Mouse (Mus musculus): Measurements from ENCODE around the gene Pced1a. TPM values are rescaled to one million over a fixed set of nuclear protein-coding genes. Genes with fewer than 3 reads are reported as not detected.

Gene Pced1a
- polyA plus RNA-seq, 1 experiment, result 11.6 TPM

DNA sequence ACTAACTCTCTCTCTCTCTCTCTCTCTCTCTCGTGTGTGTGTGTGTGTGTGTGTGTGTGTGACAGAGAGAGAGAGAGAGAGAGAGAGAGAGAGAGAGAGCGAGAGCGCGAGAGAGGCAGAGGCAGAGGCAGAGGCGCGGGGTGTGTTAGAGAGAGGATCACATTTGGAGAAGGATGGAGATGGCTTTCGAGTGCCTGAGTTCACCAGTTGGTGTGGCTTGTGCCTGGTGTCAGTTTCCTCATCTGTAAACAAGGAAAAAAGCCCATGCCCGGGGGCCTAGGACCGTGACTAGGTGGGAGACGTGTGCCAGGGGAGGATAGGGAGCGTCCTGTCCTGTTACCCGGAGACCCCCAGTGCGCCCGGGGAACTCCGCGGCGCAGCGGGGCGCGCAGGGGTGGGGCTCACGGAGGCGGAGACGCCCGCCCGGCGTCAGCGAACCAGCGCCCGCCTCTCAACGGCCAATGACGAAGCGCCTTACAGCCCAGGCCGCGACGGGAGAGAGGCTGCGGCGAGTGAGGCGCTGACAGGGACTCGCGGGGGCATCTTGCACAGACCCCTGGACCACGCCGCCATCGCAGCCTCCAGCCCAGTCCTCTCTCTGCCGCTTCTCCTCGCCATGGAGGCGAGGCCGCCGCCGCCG, 25.4 kb upstream of the Pced1a start, which contains the start of gene Ptpra:
Ptpra (plus strand) TSS at position 485 of the 640 bp plus-strand sequence.
- H3K27ac ChIP-seq (ENCODE audit: insufficient read depth, low read depth, low read length), result peak within 1 kb of the TSS; percentile 67; the same call in 1 of the 2 replicates
- H3K4me1 ChIP-seq (ENCODE audit: control insufficient read depth, insufficient read depth, insufficient read length, low read length), result peaks cover 12% of the 10 kb centered on the region; the same call in 1 of the 2 replicates
- no peaks in the 10 kb centered on the region for H3K36me3 ChIP-seq (ENCODE audit: control insufficient read depth, insufficient read depth, low read length)
- H3K27me3 ChIP-seq (ENCODE audit: control insufficient read depth, insufficient read depth, low read length), result no peaks in the 10 kb centered on the region
- under 1% methylated on average over 48 of the region's 50 CpGs for WGBS
- peak within 1 kb of the TSS; percentile 88 for H3K4me3 ChIP-seq (ENCODE audit: low read depth, low read length)
- no peak for TF ChIP-seq CTCF (IDR thresholded peaks at IDR 0.05; ENCODE audit: extremely low read depth, insufficient read length, insufficient replicate concordance, low read depth, low read length)
- peak; percentile 68; the same call in 1 of the 2 replicates for TF ChIP-seq POLR2A (IDR thresholded peaks at IDR 0.05; ENCODE audit: low read depth, low read length)

DNA sequence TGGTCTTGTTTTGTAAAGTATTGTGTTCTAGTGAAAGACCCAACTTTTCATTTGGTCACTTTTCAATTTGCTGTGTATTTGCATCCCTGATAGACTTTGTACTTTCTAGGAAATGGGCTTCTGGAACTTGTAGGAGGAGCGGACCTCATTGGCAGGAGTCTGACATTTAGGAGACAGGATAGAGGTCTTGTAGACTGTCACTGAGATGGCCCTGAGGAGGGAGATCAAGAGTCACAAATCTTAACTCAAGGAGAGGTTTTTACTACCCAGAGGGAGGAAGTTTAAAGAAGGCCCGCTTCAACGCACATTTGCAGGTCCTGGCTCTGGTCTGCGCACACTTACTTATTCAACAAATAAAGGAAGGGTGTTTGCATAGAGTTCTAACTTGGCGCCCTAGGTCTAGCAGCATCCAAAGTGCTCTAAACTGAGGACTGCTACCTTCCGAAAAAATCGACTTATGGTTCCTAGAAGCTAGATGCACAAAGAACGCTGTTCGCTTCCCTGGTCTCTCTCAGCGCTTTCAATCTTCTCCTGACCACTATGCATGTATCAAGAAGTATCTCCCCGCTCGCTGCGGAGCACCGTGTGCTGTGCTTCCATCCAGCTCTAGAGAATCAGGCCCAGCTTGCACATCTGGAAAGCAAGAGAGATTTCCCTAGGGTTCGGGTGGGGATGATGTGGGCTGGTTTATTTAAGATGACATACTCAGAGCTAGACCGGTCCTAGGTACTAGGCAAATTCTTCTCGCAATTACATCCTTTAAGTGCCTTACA, 24.7 kb upstream of the Pced1a start:
- H3K4me1 ChIP-seq (ENCODE audit: control insufficient read depth, insufficient read depth, insufficient read length, low read length), result peaks cover 12% of the 10 kb centered on the region; the same call in 1 of the 2 replicates
- no peaks in the 10 kb centered on the region for H3K27me3 ChIP-seq (ENCODE audit: control insufficient read depth, insufficient read depth, low read length)
- H3K36me3 ChIP-seq (ENCODE audit: control insufficient read depth, insufficient read depth, low read length), result peaks cover 3% of the 10 kb centered on the region
- TF ChIP-seq CTCF (IDR thresholded peaks at IDR 0.05; ENCODE audit: extremely low read depth, insufficient read length, insufficient replicate concordance, low read depth, low read length) (no peak), POLR2A (IDR thresholded peaks at IDR 0.05; ENCODE audit: low read depth, low read length) (no peak)
- H3K27ac ChIP-seq (ENCODE audit: insufficient read depth, low read depth, low read length), result no peak overlapping the region
- peak overlapping the region; percentile 88 for H3K4me3 ChIP-seq (ENCODE audit: low read depth, low read length)
- WGBS, result 5% methylated on average over 17 of the region's 17 CpGs

DNA sequence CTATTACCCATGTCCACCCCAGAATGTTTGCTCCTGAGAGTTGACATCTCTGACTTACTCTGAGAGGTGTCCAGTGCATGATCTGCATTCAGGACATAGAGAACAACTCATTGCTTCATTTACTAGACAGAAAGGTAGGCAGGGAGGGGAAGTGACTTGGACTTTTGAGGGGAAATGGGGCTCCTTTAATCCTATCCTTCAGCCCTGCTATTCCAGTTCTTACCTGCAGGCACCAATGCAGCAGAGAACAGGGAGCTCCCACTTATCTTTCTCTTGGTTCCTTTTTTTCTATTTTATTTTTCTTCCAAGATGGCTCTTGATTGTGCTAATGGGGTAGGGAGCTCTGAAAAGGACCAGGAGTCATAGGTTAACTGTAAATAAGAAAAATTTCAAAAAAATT, 23.9 kb upstream of the Pced1a start:
- no peaks in the 10 kb centered on the region for H3K27me3 ChIP-seq (ENCODE audit: control insufficient read depth, insufficient read depth, low read length)
- TF ChIP-seq CTCF (IDR thresholded peaks at IDR 0.05; ENCODE audit: extremely low read depth, insufficient read length, insufficient replicate concordance, low read depth, low read length) (no peak), POLR2A (IDR thresholded peaks at IDR 0.05; ENCODE audit: low read depth, low read length) (no peak)
- peaks cover 9% of the 10 kb centered on the region for H3K36me3 ChIP-seq (ENCODE audit: control insufficient read depth, insufficient read depth, low read length)
- no peak overlapping the region for H3K4me3 ChIP-seq (ENCODE audit: low read depth, low read length)
- no peak overlapping the region for H3K27ac ChIP-seq (ENCODE audit: insufficient read depth, low read depth, low read length)
- peaks cover 12% of the 10 kb centered on the region; the same call in 1 of the 2 replicates for H3K4me1 ChIP-seq (ENCODE audit: control insufficient read depth, insufficient read depth, insufficient read length, low read length)

DNA sequence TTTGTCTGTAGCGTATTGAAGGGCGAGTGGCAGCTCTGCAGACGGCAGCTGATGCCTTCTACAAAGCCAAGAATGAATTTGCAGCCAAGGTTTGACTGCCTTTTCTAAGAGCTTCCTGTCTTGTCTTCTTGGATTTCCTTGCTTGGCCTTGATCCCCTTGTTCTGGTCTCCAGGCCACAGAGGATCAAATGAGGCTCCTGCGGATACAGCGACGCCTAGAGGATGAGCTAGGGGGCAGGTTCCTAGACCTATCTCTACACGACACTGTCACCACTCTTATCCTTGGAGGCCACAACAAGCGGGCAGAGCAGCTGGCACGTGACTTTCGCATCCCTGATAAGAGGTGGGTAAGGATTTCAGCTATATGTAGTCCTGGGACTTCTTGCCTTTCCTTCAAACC, 17.7 kb upstream of the Pced1a start:
- H3K4me3 ChIP-seq (ENCODE audit: low read depth, low read length), result no peak overlapping the region
- H3K27me3 ChIP-seq (ENCODE audit: control insufficient read depth, insufficient read depth, low read length), result no peaks in the 10 kb centered on the region
- WGBS, result 86% methylated on average over 10 of the region's 10 CpGs
- H3K36me3 ChIP-seq (ENCODE audit: control insufficient read depth, insufficient read depth, low read length), result peaks cover 60% of the 10 kb centered on the region
- H3K27ac ChIP-seq (ENCODE audit: insufficient read depth, low read depth, low read length), result no peak overlapping the region
- TF ChIP-seq CTCF (IDR thresholded peaks at IDR 0.05; ENCODE audit: extremely low read depth, insufficient read length, insufficient replicate concordance, low read depth, low read length) (no peak), POLR2A (IDR thresholded peaks at IDR 0.05; ENCODE audit: low read depth, low read length) (no peak)
- no peaks in the 10 kb centered on the region for H3K4me1 ChIP-seq (ENCODE audit: control insufficient read depth, insufficient read depth, insufficient read length, low read length)

DNA sequence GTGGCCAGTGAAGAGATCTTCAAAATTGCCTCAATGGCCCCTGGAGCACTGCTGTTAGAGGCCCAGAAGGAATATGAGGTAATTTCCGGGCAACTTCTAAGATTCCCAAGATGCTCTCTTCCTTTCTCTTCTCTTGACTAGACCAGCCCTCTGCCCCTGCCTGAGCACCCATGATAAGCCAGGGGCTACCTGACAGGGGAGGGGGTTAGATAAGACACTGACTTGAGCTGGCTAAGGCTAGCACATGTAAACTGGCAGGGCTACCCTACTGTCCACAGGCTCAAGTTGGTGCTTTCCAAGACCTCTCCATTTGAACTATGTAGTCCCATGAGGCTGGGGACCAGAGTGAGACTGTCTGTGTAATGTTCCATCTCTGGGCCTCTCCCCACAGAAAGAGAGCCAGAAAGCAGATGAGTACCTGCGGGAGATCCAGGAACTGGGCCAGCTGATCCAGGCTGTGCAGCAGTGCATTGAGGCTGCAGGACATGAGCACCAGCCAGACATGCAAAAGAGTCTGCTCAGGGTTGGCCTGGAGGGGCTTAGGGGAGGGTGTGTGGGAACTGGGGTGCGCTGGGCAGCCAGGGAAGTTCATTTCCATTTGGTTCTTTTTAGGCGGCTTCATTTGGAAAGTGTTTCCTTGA, 15.5 kb upstream of the Pced1a start:
- peaks cover 60% of the 10 kb centered on the region for H3K36me3 ChIP-seq (ENCODE audit: control insufficient read depth, insufficient read depth, low read length)

DNA sequence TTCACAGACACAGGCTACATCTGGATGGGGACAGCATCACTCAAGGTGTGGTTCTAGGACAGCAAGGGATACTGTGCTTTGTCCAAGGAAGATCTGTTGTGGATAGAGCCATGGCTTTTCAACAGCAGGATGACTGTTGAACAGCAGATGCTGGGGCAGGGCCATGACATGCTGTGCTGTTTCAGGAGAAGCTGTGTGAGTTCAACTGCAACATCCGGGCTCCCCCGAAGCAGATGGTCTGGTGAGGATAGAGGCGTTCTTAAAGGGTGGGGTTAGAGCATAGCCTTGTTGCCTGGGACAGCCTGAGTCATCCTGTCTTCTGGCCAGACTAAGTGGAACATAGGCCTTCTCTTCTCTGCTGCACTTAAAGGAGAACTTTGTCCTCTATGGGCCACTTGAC, 14.4 kb upstream of the Pced1a start:
- no peak for TF ChIP-seq POLR2A (IDR thresholded peaks at IDR 0.05; ENCODE audit: low read depth, low read length)
- no peak for TF ChIP-seq CTCF (IDR thresholded peaks at IDR 0.05; ENCODE audit: extremely low read depth, insufficient read length, insufficient replicate concordance, low read depth, low read length)
- peaks cover 55% of the 10 kb centered on the region for H3K36me3 ChIP-seq (ENCODE audit: control insufficient read depth, insufficient read depth, low read length)
- no peak overlapping the region for H3K27ac ChIP-seq (ENCODE audit: insufficient read depth, low read depth, low read length)
- H3K27me3 ChIP-seq (ENCODE audit: control insufficient read depth, insufficient read depth, low read length), result no peaks in the 10 kb centered on the region
- no peak overlapping the region for H3K4me3 ChIP-seq (ENCODE audit: low read depth, low read length)
- 87% methylated on average over 3 of the region's 3 CpGs for WGBS
- H3K4me1 ChIP-seq (ENCODE audit: control insufficient read depth, insufficient read depth, insufficient read length, low read length), result no peaks in the 10 kb centered on the region

More for the DNA sequence above, 15.5 kb upstream of the Pced1a start:
- TF ChIP-seq CTCF (IDR thresholded peaks at IDR 0.05; ENCODE audit: extremely low read depth, insufficient read length, insufficient replicate concordance, low read depth, low read length), result no peak
- TF ChIP-seq POLR2A (IDR thresholded peaks at IDR 0.05; ENCODE audit: low read depth, low read length), result no peak
- Histone ChIP-seq H3K27me3 (ENCODE audit: control insufficient read depth, insufficient read depth, low read length) (no peaks in the 10 kb centered on the region), H3K4me1 (ENCODE audit: control insufficient read depth, insufficient read depth, insufficient read length, low read length) (no peaks in the 10 kb centered on the region), H3K4me3 (ENCODE audit: low read depth, low read length) (no peak overlapping the region), H3K27ac (ENCODE audit: insufficient read depth, low read depth, low read length) (no peak overlapping the region)
- WGBS, result 91% methylated on average over 4 of the region's 4 CpGs

DNA sequence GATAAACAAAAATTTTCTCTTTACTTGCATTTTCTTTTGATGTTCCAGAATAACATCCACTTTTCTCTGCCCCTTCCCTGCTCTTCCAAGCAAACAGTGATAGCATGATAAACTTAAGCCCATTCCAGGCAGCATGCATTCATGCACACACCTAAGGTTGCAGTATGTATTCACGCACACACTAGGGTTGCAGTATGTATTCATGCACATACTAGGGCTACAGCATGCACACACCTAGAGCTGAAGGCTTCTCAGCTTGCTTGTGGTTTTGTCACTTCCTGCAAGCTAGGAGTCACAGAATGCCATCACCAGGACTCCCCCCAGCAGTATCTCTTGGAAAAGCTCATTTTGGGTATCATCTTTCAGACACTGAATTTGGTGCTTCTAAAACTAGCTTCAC, 12.3 kb upstream of the Pced1a start:
- Histone ChIP-seq H3K36me3 (ENCODE audit: control insufficient read depth, insufficient read depth, low read length) (peaks cover 37% of the 10 kb centered on the region), H3K27me3 (ENCODE audit: control insufficient read depth, insufficient read depth, low read length) (no peaks in the 10 kb centered on the region), H3K4me1 (ENCODE audit: control insufficient read depth, insufficient read depth, insufficient read length, low read length) (no peaks in the 10 kb centered on the region), H3K27ac (ENCODE audit: insufficient read depth, low read depth, low read length) (no peak overlapping the region), H3K4me3 (ENCODE audit: low read depth, low read length) (no peak overlapping the region)
- TF ChIP-seq POLR2A (IDR thresholded peaks at IDR 0.05; ENCODE audit: low read depth, low read length) (no peak), CTCF (IDR thresholded peaks at IDR 0.05; ENCODE audit: extremely low read depth, insufficient read length, insufficient replicate concordance, low read depth, low read length) (no peak)
- 92% methylated on average over 1 of the region's 1 CpGs for WGBS

All from small intestine, adult 2 months (tissue).